Mouse (Mus musculus): ENCODE data around the gene Cldn11.
"Not testable (repeated sequence)": the region's sequence is repeated elsewhere in the genome, so short reads cannot be mapped to it uniquely, and the experiment has no call there.

Gene Cldn11

GRCm38 (mm10) chr3:31149706-31150105 lies at the start of gene Cldn11:
Gene Cldn11, plus strand, starts transcription at chr3:31149920.
- DNase-seq (ENCODE audit: inconsistent age in 2 of 2, low spot score in 1 of 2), result peak; percentile 76 to 79

DNA sequence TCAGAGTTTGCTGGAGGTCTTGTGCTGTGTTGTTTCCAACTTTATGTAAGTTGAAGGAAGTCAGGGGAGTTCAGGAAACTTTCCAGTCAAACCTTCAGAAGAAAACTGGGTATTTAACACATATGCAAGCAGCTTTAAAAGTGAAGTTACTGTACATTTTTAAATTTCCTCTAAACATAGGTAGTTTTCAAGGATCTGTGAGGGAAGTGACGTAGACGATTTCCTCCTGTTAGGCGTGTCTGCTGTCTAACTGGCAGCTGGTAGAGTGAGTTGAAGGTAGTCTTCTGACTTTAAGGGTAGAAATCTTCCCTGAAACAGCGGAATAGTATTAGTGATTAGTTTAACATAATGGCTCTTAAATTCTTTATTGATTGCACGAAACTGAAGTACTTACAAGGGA lies 49.7 kb upstream of the Cldn11 start:
- DNase-seq (ENCODE audit: inconsistent age in 2 of 2, low spot score in 1 of 2), result peak in 1 of 2 experiments; percentile 59

- DNase-seq (ENCODE audit: inconsistent age in 2 of 2, low spot score in 1 of 2), result no peak
These were observed 48.9 kb upstream of the Cldn11 start for GRCm38 (mm10) chr3:31100802-31101201.

- peak in 1 of 2 experiments; percentile 42 for DNase-seq (ENCODE audit: inconsistent age in 2 of 2, low spot score in 1 of 2)
These were observed 44.8 kb upstream of the Cldn11 start for GRCm38 (mm10) chr3:31104936-31105335.

DNA sequence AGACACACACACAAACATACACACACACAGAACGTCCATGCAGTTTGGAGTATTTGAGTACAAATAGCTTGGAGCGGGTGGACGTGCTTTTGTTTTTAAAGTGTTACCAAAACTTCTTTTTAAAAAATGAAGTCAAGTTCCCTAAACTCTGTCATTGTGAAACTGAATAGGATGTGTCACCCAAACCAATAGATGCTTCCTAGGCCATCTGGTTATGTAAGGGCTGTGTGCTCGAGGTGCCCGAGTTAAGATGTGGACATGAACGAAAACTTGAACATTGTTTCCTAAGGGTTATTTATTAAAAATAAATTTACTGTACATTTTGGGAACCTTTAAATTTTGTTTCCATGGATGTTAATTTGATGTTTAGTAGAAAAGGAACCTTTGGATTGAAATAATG lies 43.1 kb upstream of the Cldn11 start:
- DNase-seq (ENCODE audit: inconsistent age in 2 of 2, low spot score in 1 of 2), result peak in 1 of 2 experiments; percentile 34

- peak in 1 of 2 experiments; percentile 72 for DNase-seq (ENCODE audit: inconsistent age in 2 of 2, low spot score in 1 of 2)
These were observed 42.0 kb upstream of the Cldn11 start for GRCm38 (mm10) chr3:31107674-31108073.

DNA sequence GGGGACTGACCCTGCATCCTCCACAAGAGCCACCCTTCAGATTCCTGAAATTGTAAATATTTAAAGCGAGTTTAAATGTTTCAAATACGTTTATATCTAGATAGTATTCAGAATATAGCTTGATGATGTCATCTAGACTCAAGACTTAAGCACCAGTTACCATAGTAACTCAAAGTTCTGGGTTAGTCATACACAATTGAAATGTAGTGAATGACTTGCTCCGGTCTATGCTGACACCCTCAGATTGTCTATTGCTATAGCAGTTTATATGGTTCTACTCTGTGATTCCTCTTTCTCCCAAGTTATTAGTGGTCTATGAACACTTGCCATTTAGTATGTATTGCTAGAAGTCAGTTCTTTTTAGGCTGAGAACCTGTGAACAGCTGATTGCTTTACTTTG lies 40.6 kb upstream of the Cldn11 start:
- peak in 1 of 2 experiments; percentile 57 for DNase-seq (ENCODE audit: inconsistent age in 2 of 2, low spot score in 1 of 2)

- DNase-seq (ENCODE audit: inconsistent age in 2 of 2, low spot score in 1 of 2), result no peak
These were observed 26.6 kb upstream of the Cldn11 start for GRCm38 (mm10) chr3:31123098-31123497.

GRCm38 (mm10) chr3:31126303-31126702 lies 23.4 kb upstream of the Cldn11 start:
- peak in 1 of 2 experiments; percentile 59 for DNase-seq (ENCODE audit: inconsistent age in 2 of 2, low spot score in 1 of 2)

DNA sequence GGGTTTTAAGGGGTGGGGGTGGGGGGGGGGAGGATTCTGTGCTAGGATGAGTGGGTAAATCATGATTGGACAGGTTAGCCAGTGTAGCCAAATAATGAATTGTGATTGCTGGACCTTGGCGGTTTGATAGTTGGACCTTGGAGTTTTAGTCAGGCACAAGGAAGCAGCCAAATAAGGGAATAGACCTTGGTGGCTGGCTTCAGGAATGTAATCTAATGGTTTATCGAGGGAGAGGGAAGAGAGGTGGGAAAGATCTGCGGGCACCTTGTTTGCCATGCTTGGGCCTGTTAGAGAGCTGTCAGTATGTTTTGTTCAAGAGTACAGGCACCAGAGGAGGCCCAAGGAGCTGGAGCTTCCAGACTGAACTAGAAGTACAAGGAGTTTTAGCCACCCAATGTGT lies 22.9 kb upstream of the Cldn11 start:
- DNase-seq (ENCODE audit: inconsistent age in 2 of 2, low spot score in 1 of 2), result peak; percentile 76 to 92

GRCm38 (mm10) chr3:31129766-31130165 lies 20.0 kb upstream of the Cldn11 start:
- DNase-seq (ENCODE audit: inconsistent age in 2 of 2, low spot score in 1 of 2), result peak in 1 of 2 experiments; percentile 79

DNA sequence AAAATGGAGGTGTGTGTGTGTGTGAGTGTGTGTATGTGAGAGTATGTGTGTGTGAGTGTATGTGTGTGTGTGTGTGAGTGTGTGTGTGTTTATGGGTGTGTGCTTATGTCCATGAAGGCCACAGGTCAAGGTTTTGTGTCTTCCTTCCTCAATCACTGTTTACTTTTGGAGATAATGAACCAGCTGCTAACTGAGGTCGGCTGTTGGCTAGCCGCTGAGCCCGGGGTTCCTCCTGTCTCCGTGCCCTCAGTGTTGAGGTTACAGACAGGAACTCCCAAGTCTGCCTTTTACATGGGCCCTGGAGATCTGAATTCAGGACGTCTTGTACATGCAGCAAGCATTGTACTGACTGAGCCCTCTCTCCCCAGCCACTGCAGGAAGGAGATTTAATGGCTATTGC lies 16.1 kb upstream of the Cldn11 start:
- DNase-seq (ENCODE audit: inconsistent age in 2 of 2, low spot score in 1 of 2), result peak in 1 of 2 experiments; percentile 73

DNA sequence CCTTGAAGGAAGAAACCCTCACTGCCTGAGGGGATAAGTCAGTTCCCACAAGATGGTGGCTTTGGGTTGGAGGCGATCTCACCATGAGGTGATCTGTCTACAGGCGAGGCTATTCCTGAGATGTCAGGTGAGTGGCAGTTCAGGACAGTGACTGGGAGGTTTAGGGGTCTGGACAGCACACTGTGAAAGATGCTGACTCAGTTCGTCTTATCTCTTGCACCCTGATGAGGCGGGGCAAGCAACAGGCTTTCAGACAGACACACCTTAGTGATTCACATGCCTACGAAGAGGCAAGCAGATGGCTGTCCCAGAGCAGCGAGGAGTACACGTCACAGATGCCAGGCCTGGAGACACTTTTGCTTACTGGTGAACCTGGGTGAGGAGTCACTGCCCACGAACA lies 15.5 kb upstream of the Cldn11 start:
- DNase-seq (ENCODE audit: inconsistent age in 2 of 2, low spot score in 1 of 2), result no peak

GRCm38 (mm10) chr3:31134696-31135095 lies 15.0 kb upstream of the Cldn11 start:
- no peak for DNase-seq (ENCODE audit: inconsistent age in 2 of 2, low spot score in 1 of 2)

- not testable (repeated sequence) for DNase-seq (ENCODE audit: inconsistent age in 2 of 2, low spot score in 1 of 2)
These were observed 13.1 kb upstream of the Cldn11 start for GRCm38 (mm10) chr3:31136591-31136990.

DNA sequence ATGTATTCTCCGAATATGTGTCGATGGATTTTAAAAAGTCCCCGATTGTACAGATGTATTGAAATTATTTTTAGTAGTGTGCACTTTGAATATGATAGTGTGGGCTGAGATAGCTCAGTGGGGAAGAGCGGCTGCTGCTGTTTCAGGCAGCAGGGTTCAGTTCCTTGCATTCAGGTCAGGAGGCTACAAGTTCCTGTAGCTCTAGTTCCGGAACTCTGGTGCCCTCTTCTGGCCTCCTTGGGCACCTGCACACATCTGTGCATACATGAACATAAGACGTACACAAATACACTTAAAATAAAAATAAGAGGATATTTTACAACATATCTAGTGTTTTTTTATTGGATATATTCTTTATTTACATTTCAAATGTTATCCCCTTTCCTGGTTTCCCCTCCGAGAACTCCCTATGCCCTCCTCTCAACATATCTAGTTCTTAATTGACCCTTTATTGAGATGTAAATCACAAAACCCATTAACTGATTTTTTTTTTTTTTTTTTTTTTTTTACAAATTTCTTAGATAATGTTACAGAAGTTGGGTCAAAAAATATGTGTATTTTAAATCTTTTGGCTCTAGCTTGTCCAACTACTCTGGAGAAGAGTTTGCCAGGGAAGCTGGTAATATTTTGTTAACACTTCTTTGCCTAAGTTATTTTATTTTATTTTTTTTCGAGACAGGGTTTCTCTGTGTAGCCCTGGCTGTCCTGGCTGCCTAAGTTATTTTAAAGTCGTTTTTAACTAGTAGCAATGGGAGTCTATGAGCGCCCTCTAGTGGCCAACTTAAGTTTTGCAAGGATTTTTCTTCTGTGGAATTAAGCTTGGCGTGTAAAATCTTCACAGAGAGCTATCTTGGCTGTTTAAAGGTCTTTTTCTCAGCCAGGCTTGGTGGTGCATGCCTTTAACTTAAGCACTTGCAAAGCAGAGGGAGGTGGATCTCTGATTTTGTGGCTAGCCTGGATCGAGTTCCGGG lies 11.0 kb upstream of the Cldn11 start:
- peak; percentile 64 to 93 for DNase-seq (ENCODE audit: inconsistent age in 2 of 2, low spot score in 1 of 2)

DNA sequence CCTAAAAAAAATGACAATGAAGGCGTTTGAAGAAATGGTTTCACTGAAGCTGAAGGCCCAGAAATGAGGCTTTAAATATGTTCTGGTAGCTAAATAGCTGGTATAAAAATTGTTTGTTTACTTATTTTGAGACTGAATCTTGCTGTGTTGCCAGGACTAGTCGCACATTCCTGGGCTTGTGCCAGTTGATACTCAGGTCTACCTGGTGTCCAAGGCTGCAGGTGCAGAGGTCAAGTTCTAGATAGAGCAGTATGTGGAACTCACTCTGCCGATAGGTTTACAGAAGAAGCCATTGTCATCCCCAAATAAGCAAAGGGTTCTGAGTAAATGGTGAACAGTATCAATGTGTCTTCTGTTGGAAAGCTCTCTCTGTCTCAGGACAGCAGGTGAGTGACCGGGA lies 8.1 kb upstream of the Cldn11 start:
- no peak for DNase-seq (ENCODE audit: inconsistent age in 2 of 2, low spot score in 1 of 2)

DNA sequence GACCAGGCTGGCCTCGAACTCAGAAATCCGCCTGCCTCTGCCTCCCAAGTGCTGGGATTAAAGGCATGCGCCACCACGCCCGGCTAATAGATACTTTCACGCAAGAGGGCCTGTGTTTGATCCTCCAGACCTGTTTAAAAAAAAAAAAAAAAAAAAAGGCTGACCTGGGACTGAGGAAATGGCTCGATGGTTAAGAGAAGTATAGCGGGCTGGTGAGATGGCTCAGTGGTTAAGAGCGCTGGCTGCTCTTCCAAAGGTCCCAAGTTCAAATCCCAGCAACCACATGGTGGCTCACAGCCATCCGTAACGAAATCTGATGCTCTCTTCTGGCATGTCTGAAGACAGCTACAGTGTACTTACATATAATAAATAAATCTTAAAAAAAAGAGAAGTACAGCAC lies 4.5 kb upstream of the Cldn11 start:
- not testable (repeated sequence) for DNase-seq (ENCODE audit: inconsistent age in 2 of 2, low spot score in 1 of 2)

GRCm38 (mm10) chr3:31145641-31146290 lies 4.0 kb upstream of the Cldn11 start:
- DNase-seq (ENCODE audit: inconsistent age in 2 of 2, low spot score in 1 of 2), result peak; percentile 79 to 92

DNA sequence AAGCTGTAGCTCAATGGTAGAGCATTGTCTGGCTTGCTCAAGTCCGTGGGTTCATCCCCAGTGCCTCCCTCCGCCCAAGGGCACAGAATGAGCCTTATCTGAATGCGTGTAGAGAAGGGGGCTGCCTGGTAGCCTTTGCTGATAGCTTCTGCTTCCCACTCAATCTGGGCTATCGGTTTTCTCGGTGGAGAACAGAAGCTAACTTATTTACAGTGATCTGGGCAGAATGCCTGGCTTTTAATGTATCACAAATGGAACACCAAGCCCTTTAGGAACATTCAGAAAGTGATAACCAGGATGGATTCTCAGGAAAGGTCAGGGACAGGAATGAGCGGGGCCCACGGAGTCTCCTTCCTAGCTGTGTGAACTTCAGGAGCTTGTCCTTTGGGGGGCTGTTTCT lies 1.1 kb upstream of the Cldn11 start:
- DNase-seq (ENCODE audit: inconsistent age in 2 of 2, low spot score in 1 of 2), result peak in 1 of 2 experiments; percentile 63

DNA sequence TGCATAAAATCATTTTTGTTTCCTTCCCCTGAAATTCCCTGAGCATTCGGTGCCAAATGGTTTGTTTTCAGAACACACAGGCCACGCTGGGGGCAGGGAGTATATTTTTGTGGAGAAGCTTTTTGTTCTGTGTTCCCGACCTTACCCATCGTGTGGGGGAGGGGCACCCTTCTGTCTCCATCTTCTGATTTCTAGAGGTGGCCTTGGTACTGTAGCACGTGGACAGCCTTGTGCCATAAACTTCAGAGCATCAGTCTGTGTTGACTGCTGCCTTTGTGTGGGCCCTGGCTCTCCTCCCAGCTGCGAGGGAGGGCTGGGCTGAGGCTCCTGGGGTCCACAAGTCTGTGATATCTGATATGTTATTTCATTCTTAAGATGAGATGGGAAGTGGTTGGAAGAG lies 2.4 kb downstream of the Cldn11 start:
- peak; percentile 69 to 70 for DNase-seq (ENCODE audit: inconsistent age in 2 of 2, low spot score in 1 of 2)

DNA sequence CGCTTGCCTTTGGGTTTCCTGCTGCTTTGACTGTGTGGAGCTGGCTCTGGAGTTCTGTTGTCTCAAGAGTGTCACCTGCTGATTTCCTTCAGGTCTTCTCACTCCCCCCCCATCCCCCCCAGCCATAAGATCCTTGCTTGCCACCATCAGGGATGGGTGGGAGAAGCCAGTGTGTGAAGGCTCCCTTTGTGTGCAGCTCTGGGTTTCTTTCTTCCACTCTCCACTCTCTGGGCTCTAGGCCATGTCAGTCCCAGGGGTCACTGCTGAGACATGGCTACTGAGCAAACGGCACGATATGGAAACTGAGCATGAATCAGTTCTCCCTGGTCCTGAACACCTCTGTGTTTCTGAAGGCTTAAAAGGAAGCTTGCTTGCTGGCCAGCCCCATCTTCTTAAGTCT lies 6.4 kb downstream of the Cldn11 start:
- DNase-seq (ENCODE audit: inconsistent age in 2 of 2, low spot score in 1 of 2), result no peak

Data from adrenal gland, adult (tissue).